Mouse (Mus musculus): Measurements from ENCODE around the gene Cpped1. TPM values are rescaled to one million over a fixed set of nuclear protein-coding genes. Genes with fewer than 3 reads are reported as not detected.

Gene Cpped1
- polyA plus RNA-seq (2012; rRNA removed; ENCODE audit: low replicate concordance) = 20.6 and 24.3 TPM in 2 replicates

GRCm38 (mm10) chr16:11909035-11909591 is at the start of gene Cpped1:
Gene Cpped1 (minus strand): TSS chr16:11909445.

Other genes starting within 250 kb of the Cpped1 start
- gene Shisa9, start 74.7 kb upstream of the Cpped1 start, polyA plus RNA-seq (2012; rRNA removed; ENCODE audit: low replicate concordance) = 0.06 and 0.62 TPM in 2 replicates

Measured in mammary gland, adult 2 months (tissue).